Mouse (Mus musculus) right cerebral cortex, postnatal 36 days (tissue): ENCODE measurements around the gene Ifngr2.

ENCODE experiments used
- DNase-seq, 2 experiments: peaks; one replicate each; pipeline ENCODE4 v3.0.0; 2022; ENCODE audit warnings: low spot score in 2 of 2, mixed read lengths in 1 of 2

Gene Ifngr2

GRCm38 (mm10) chr16:91609501-91610245 lies 62.8 kb downstream of the Ifngr2 start:
- DNase-seq = no peak

- DNase-seq = no peak
Observed at GRCm38 (mm10) chr16:91611248-91611647, 64.4 kb downstream of the Ifngr2 start.

GRCm38 (mm10) chr16:91612525-91612924 lies 65.7 kb downstream of the Ifngr2 start:
- DNase-seq = no peak

- no peak for DNase-seq
Observed at GRCm38 (mm10) chr16:91614552-91614951, 67.7 kb downstream of the Ifngr2 start.
